Mouse (Mus musculus) neural tube, embryonic 15.5 days (tissue): ENCODE data around the gene Cd200. TPM values are rescaled to one million over a fixed set of nuclear protein-coding genes. Genes with fewer than 3 reads are reported as not detected.
"Not testable (repeated sequence)": the region's sequence is repeated elsewhere in the genome, so short reads cannot be mapped to it uniquely, and the experiment has no call there.

ENCODE experiments used
- ATAC-seq: fragments of 200-750 bp; cut with Nextera tagmentation; 2 replicates; pipeline ENCODE4 v1.8.0; 2017; ENCODE audit warnings: mild to moderate bottlenecking, moderate TSS enrichment, moderate library complexity; ENCODE audit not compliant: low FRiP score
- H3K27ac ChIP-seq: fragments of 300-500 bp; sonication (generic); replicated peaks from 2 replicates; pipeline ENCODE4 v1.5.1; 2015; ENCODE audit warnings: mild to moderate bottlenecking, inconsistent platforms
- H3K27me3 ChIP-seq: fragments of 300-500 bp; sonication (generic); replicated peaks from 2 replicates; pipeline ENCODE4 v1.6.1; 2015; ENCODE audit warnings: inconsistent platforms
- H3K36me3 ChIP-seq: fragments of 300-500 bp; sonication (generic); 2 replicates; pipeline ENCODE4 v1.6.1; 2015; ENCODE audit warnings: inconsistent platforms
- H3K4me1 ChIP-seq: fragments of 300-500 bp; sonication (generic); 2 replicates; pipeline ENCODE4 v1.6.1; 2015; ENCODE audit warnings: inconsistent platforms
- H3K4me2 ChIP-seq: fragments of 300-500 bp; sonication (generic); 2 replicates; pipeline ENCODE4 v1.6.1; 2015; ENCODE audit warnings: inconsistent platforms, mild to moderate bottlenecking, moderate library complexity
- H3K4me3 ChIP-seq: fragments of 300-500 bp; sonication (generic); replicated peaks from 2 replicates; pipeline ENCODE4 v1.5.1; 2015; ENCODE audit warnings: mild to moderate bottlenecking, inconsistent platforms
- H3K9ac ChIP-seq: fragments of 300-500 bp; sonication (generic); replicated peaks from 2 replicates; pipeline ENCODE4 v1.6.1; 2015; ENCODE audit warnings: mild to moderate bottlenecking, inconsistent platforms
- H3K9me3 ChIP-seq: fragments of 300-500 bp; sonication (generic); replicated peaks from 2 replicates; pipeline ENCODE4 v1.6.1; 2016; ENCODE audit warnings: inconsistent platforms
- WGBS: fragments of 180-500 bp; shearing (Covaris S2); methylation state at CpG from one replicate; pipeline ENCODE4 v1.1.7; 2015; ENCODE audit warnings: mixed read lengths; 5-methylcytosine and 5-hydroxymethylcytosine counted together
- polyA plus RNA-seq: library from polyadenylated mRNA; unstranded; fragments of >200 nt; fragmentation: Nextera tagmentation; extraction: Ambion mirVana; gene quantifications from 2 replicates; pipeline ENCODE4 v1.2.1, GENCODE M21; 2015

The Cd200 gene
- polyA plus RNA-seq, 1 experiment from 2014 or later = 354 TPM

GRCm38 (mm10) chr16:45357134-45357533, 51.7 kb downstream of the Cd200 start:
- Histone ChIP-seq H3K9ac (no peak overlapping the region), H3K9me3 (no peaks in the 10 kb centered on the region), H3K27me3 (no peaks in the 10 kb centered on the region), H3K4me3 (no peak overlapping the region), H3K27ac (no peak overlapping the region), H3K36me3 (no peaks in the 10 kb centered on the region), H3K4me2 (no peak overlapping the region), H3K4me1 (no peaks in the 10 kb centered on the region)
- ATAC-seq = no peak
- WGBS = 89% methylated on average over 1 of the region's 1 CpGs

DNA sequence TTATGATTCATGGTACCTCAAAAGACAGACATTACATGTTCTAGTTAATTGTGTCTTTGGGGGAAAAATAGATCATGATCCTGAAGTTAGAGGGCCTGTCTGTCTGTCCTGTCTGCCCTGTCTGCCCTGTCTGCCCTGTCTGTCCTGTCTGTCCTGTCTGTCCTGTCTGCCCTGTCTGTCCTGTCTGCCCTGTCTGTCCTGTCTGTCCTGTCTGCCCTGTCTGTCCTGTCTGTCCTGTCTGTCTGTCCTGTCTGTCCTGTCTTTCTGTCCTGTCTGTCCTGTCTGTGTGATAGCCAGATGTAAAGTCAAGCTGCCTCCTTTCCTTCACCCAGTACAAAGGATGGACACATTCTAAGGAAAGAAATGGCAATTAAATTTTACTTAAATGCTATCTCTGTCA, 56.0 kb downstream of the Cd200 start:
- Histone ChIP-seq H3K4me3 (no peak overlapping the region), H3K27ac (no peak overlapping the region), H3K9ac (no peak overlapping the region), H3K4me2 (no peak overlapping the region), H3K36me3 (no peaks in the 10 kb centered on the region), H3K4me1 (no peaks in the 10 kb centered on the region), H3K9me3 (no peaks in the 10 kb centered on the region), H3K27me3 (no peaks in the 10 kb centered on the region)
- peak; percentile 70; the same call in 1 of the 2 replicates for ATAC-seq

DNA sequence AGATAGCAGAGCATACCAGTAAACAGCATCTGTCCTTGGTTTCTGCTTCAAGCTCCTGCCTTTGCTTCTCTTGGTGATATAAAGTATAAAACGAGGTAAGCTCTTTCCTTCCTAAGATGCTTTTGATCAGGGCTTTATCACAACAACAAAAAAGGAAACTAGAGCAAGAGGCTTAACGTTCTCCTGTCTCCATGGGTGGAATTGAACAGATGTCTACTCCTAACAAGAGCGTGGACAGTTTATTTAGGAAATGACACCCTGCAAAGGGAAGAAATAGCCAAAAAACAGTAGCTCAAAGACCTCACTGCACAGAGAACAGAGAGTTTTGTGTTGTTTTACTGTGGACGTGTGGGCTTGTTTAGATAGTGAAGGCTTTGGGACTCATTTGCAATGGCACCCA, 58.1 kb downstream of the Cd200 start:
- Histone ChIP-seq H3K4me3 (no peak overlapping the region), H3K27ac (no peak overlapping the region), H3K9me3 (no peaks in the 10 kb centered on the region), H3K9ac (no peak overlapping the region), H3K4me1 (no peaks in the 10 kb centered on the region), H3K4me2 (no peak overlapping the region), H3K27me3 (no peaks in the 10 kb centered on the region), H3K36me3 (no peaks in the 10 kb centered on the region)
- no peak for ATAC-seq
- 58% methylated on average over 4 of the region's 4 CpGs for WGBS

DNA sequence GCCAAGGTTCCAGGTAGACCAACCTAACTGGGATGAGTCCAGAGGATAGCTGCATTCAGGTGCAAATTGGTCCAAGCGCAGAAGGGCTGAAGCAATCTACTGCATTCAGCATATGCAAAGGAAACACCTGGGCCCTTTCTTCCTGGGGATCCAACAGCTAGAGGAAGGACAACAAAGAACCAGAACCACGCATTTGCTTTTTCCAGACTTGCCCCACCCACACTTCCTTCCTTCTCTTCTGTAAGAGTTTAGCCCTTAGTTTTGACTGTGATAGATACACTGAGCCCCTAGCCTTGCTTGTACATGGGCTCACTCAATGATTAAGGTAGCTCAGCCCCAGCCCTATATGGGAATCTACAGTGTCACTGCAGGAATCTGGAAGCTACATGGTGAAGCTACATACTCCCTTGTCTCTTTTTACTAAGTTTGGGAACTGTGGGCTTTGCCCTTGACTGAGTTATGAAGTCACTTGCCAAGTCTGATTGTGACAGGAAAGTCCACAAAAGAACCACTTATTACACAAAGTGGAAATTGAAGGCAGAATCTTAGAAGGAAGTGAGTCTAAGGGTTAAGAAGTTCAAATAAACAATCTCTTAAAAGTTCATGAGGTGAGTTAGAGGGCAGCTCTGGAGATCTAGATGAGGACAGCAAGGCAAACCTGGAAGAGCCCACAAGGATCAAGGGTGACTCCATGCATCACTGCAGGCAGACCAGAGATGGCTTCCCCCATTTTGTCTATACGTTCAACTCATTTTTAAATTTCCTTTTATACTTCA, 59.1 kb downstream of the Cd200 start:
- WGBS = 85% methylated on average over 3 of the region's 3 CpGs

GRCm38 (mm10) chr16:45348238-45348637, 60.6 kb downstream of the Cd200 start:
- H3K9me3 ChIP-seq, H3K27me3 ChIP-seq, ATAC-seq, H3K36me3 ChIP-seq, H3K4me2 ChIP-seq, H3K9ac ChIP-seq, H3K4me3 ChIP-seq, H3K4me1 ChIP-seq, H3K27ac ChIP-seq: not testable (repeated sequence)
- WGBS = 94% methylated on average over 9 of the region's 9 CpGs

More for the DNA sequence above, 59.1 kb downstream of the Cd200 start:
- H3K4me1 ChIP-seq = no peaks in the 10 kb centered on the region
- no peak overlapping the region for H3K4me2 ChIP-seq
- H3K4me3 ChIP-seq = no peak overlapping the region
- H3K27ac ChIP-seq = no peak overlapping the region
- H3K9me3 ChIP-seq = no peaks in the 10 kb centered on the region
- no peak overlapping the region for H3K9ac ChIP-seq
- ATAC-seq = no peak
- no peaks in the 10 kb centered on the region for H3K27me3 ChIP-seq
- no peaks in the 10 kb centered on the region for H3K36me3 ChIP-seq

- WGBS = 95% methylated on average over 5 of the region's 5 CpGs
- Histone ChIP-seq H3K9me3 (no peaks in the 10 kb centered on the region), H3K4me1 (no peaks in the 10 kb centered on the region), H3K36me3 (no peaks in the 10 kb centered on the region), H3K4me2 (no peak overlapping the region), H3K27ac (no peak overlapping the region), H3K9ac (no peak overlapping the region), H3K27me3 (no peaks in the 10 kb centered on the region), H3K4me3 (no peak overlapping the region)
- no peak for ATAC-seq
Measured at GRCm38 (mm10) chr16:45346930-45347387, 61.9 kb downstream of the Cd200 start.

DNA sequence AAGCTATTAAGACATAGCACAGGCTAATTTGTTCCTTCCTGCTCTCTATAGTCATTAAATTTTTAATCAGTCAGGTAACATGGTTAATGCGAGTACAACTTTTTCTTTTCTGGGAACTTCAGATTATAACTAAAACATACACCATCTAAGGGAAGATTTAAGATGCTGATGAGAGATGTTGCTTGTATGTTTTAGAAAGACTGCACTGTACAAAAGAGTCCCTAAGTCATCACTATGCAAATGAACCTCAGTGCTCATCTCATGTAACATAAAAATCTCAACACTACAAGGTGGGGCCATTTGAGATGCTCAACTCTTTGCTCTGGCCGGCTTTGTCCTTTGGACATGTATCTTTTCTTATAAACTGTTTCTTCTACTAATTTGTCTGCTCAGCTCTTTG, 62.5 kb downstream of the Cd200 start:
- no peak overlapping the region for H3K4me3 ChIP-seq
- WGBS = 93% methylated on average over 2 of the region's 2 CpGs
- no peak overlapping the region for H3K9ac ChIP-seq
- no peaks in the 10 kb centered on the region for H3K36me3 ChIP-seq
- no peaks in the 10 kb centered on the region for H3K9me3 ChIP-seq
- no peak overlapping the region for H3K4me2 ChIP-seq
- H3K27ac ChIP-seq = no peak overlapping the region
- no peaks in the 10 kb centered on the region for H3K27me3 ChIP-seq
- no peaks in the 10 kb centered on the region for H3K4me1 ChIP-seq
- ATAC-seq = no peak

DNA sequence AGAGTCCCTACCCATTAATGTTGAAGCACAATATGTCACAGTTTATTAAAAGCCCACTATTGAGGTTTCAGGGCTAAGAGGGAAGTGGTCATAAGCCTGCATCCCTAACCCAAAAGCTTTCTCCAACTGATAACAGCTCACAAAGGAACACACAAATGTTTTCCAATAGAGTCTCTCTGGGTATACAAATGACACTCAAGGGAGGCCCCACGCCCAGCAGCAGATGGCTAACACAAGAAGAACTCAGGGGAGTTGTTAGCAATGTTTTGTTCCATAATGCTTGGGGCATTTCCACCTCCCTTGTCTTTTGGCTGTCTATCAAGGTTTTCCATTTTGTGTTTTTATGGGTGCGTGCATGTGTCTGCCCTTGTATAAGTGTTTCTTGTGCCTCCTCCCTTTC, 64.0 kb downstream of the Cd200 start:
- WGBS = 35% methylated on average over 2 of the region's 2 CpGs
- no peak for ATAC-seq
- H3K27ac ChIP-seq = no peak overlapping the region
- H3K4me3 ChIP-seq = no peak overlapping the region
- no peak overlapping the region for H3K4me2 ChIP-seq
- no peaks in the 10 kb centered on the region for H3K36me3 ChIP-seq
- no peaks in the 10 kb centered on the region for H3K4me1 ChIP-seq
- H3K9ac ChIP-seq = no peak overlapping the region
- no peaks in the 10 kb centered on the region for H3K9me3 ChIP-seq
- no peaks in the 10 kb centered on the region for H3K27me3 ChIP-seq

GRCm38 (mm10) chr16:45336478-45336877, 72.4 kb downstream of the Cd200 start:
- Histone ChIP-seq H3K4me3 (no peak overlapping the region), H3K4me2 (no peak overlapping the region), H3K9me3 (no peaks in the 10 kb centered on the region), H3K27ac (no peak overlapping the region), H3K4me1 (no peaks in the 10 kb centered on the region), H3K27me3 (no peaks in the 10 kb centered on the region), H3K36me3 (no peaks in the 10 kb centered on the region), H3K9ac (no peak overlapping the region)
- 85% methylated on average over 1 of the region's 1 CpGs for WGBS
- ATAC-seq = no peak

DNA sequence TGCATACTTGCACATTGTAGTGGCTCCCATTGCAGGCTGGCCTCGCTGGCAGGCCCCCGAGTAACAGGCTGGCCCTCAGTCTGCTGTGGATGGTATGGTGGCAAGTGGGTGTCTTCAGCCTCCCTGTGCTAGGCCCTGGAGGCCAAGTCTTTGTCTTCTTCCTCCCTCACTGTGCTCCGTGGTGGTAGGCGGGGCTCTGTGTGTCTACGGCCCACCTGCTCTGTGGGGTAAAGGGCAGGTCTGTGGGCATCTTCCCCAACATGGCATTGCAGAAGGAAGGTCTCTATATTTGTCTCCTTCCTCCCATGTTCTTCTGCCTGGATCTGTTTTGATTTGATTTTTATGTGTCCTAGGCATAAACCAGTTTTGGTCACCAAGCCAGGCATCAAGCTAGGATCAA, 74.0 kb downstream of the Cd200 start:
- WGBS = 89% methylated on average over 5 of the region's 5 CpGs
- Histone ChIP-seq H3K9ac (no peak overlapping the region), H3K27me3 (no peaks in the 10 kb centered on the region), H3K9me3 (no peaks in the 10 kb centered on the region), H3K27ac (no peak overlapping the region), H3K36me3 (no peaks in the 10 kb centered on the region), H3K4me1 (no peaks in the 10 kb centered on the region), H3K4me2 (no peak overlapping the region), H3K4me3 (no peak overlapping the region)
- ATAC-seq = no peak

- H3K9ac ChIP-seq = no peak overlapping the region
- no peaks in the 10 kb centered on the region for H3K9me3 ChIP-seq
- no peaks in the 10 kb centered on the region for H3K27me3 ChIP-seq
- H3K27ac ChIP-seq = no peak overlapping the region
- no peaks in the 10 kb centered on the region for H3K4me1 ChIP-seq
- no peak overlapping the region for H3K4me2 ChIP-seq
- WGBS = 79% methylated on average over 2 of the region's 2 CpGs
- no peak overlapping the region for H3K4me3 ChIP-seq
- H3K36me3 ChIP-seq = no peaks in the 10 kb centered on the region
- ATAC-seq = no peak
Measured at GRCm38 (mm10) chr16:45334376-45334765, 74.5 kb downstream of the Cd200 start.

GRCm38 (mm10) chr16:45333678-45334375, 75.0 kb downstream of the Cd200 start:
- Histone ChIP-seq H3K9me3 (no peaks in the 10 kb centered on the region), H3K27ac (no peak overlapping the region), H3K36me3 (no peaks in the 10 kb centered on the region), H3K4me1 (no peaks in the 10 kb centered on the region), H3K4me2 (no peak overlapping the region), H3K4me3 (no peak overlapping the region), H3K27me3 (no peaks in the 10 kb centered on the region), H3K9ac (no peak overlapping the region)
- no peak for ATAC-seq
- WGBS = 89% methylated on average over 8 of the region's 8 CpGs
